Mouse (Mus musculus) embryonic facial prominence, embryonic 10.5 days (tissue): Measurements from ENCODE around the gene Ppt2. TPM values are rescaled to one million over a fixed set of nuclear protein-coding genes. Genes with fewer than 3 reads are reported as not detected.

Experiments
- DNase-seq: peaks from one replicate; pipeline ENCODE4 v3.0.0-alpha.2; 2017; ENCODE audit warnings: low spot score
- H3K27ac ChIP-seq: fragments of 300-500 bp; sonication (generic); replicated peaks from 2 replicates; pipeline ENCODE4 v1.5.1; 2016; ENCODE audit warnings: mild to moderate bottlenecking
- H3K27me3 ChIP-seq: fragments of 300-500 bp; sonication (generic); replicated peaks from 2 replicates; pipeline ENCODE4 v1.6.1; 2016; ENCODE audit warnings: low read depth, mild to moderate bottlenecking; ENCODE audit not compliant: poor library complexity, severe bottlenecking
- H3K36me3 ChIP-seq: fragments of 300-500 bp; sonication (generic); replicated peaks from 2 replicates; pipeline ENCODE4 v1.6.1; 2016; ENCODE audit warnings: mild to moderate bottlenecking, moderate library complexity
- H3K4me1 ChIP-seq: fragments of 300-500 bp; sonication (generic); 2 replicates; pipeline ENCODE4 v1.6.1; 2016
- H3K4me3 ChIP-seq: fragments of 300-500 bp; sonication (generic); 2 replicates; pipeline ENCODE4 v1.5.1; 2016; ENCODE audit warnings: mild to moderate bottlenecking, moderate library complexity
- H3K9me3 ChIP-seq: fragments of 300-500 bp; sonication (generic); 2 replicates; pipeline ENCODE4 v1.6.1; 2016; ENCODE audit warnings: mild to moderate bottlenecking
- WGBS: fragments of 180-500 bp; shearing (Covaris S2); methylation state at CpG from one replicate; pipeline ENCODE4 v1.1.7; 2016; 5-methylcytosine and 5-hydroxymethylcytosine counted together
- polyA plus RNA-seq: library from polyadenylated mRNA; unstranded; fragments of >200 nt; fragmentation: Nextera tagmentation; extraction: Ambion mirVana; gene quantifications from 2 replicates; pipeline ENCODE4 v1.2.1, GENCODE M21; 2016

The Ppt2 gene
- polyA plus RNA-seq, 1 experiment from 2014 or later = 18.6 TPM

- peak overlapping the region; percentile 2; the same call in 1 of the 2 replicates for H3K4me3 ChIP-seq
- H3K27ac ChIP-seq = no peak overlapping the region
- peaks cover 36% of the 10 kb centered on the region for H3K4me1 ChIP-seq
- DNase-seq = peak; percentile 62
- peaks cover 69% of the 10 kb centered on the region for H3K36me3 ChIP-seq
- WGBS = 65% methylated on average over 9 of the region's 9 CpGs
- no peaks in the 10 kb centered on the region for H3K9me3 ChIP-seq
- peaks cover 3% of the 10 kb centered on the region; the same call in 1 of the 2 replicates for H3K27me3 ChIP-seq
Observed at GRCm38 (mm10) chr17:34653746-34654285, 25.5 kb upstream of the Ppt2 start.

- 93% methylated on average over 8 of the region's 8 CpGs for WGBS
- Histone ChIP-seq H3K36me3 (peaks cover 72% of the 10 kb centered on the region), H3K9me3 (no peaks in the 10 kb centered on the region)
Observed at GRCm38 (mm10) chr17:34652985-34653384, 24.7 kb upstream of the Ppt2 start.

GRCm38 (mm10) chr17:34652546-34652945 lies 24.2 kb upstream of the Ppt2 start:
- peaks cover 46% of the 10 kb centered on the region for H3K4me1 ChIP-seq
- WGBS = 86% methylated on average over 10 of the region's 10 CpGs
- no peaks in the 10 kb centered on the region for H3K9me3 ChIP-seq
- H3K27me3 ChIP-seq = no peaks in the 10 kb centered on the region
- no peak for DNase-seq
- H3K27ac ChIP-seq = no peak overlapping the region
- H3K36me3 ChIP-seq = peaks cover 72% of the 10 kb centered on the region
- no peak overlapping the region for H3K4me3 ChIP-seq

More at GRCm38 (mm10) chr17:34652985-34653384, 24.7 kb upstream of the Ppt2 start:
- Histone ChIP-seq H3K27ac (no peak overlapping the region), H3K4me3 (no peak overlapping the region), H3K27me3 (no peaks in the 10 kb centered on the region), H3K4me1 (peaks cover 44% of the 10 kb centered on the region)
- DNase-seq = no peak

GRCm38 (mm10) chr17:34651507-34652221 lies 23.4 kb upstream of the Ppt2 start:
- Histone ChIP-seq H3K4me1 (peaks cover 41% of the 10 kb centered on the region), H3K4me3 (peak overlapping the region; percentile 13; the same call in 1 of the 2 replicates), H3K27me3 (no peaks in the 10 kb centered on the region), H3K27ac (no peak overlapping the region), H3K9me3 (no peaks in the 10 kb centered on the region), H3K36me3 (peaks cover 72% of the 10 kb centered on the region)
- DNase-seq = peak; percentile 63
- WGBS = 57% methylated on average over 19 of the region's 19 CpGs

- H3K36me3 ChIP-seq = peaks cover 78% of the 10 kb centered on the region
- H3K27me3 ChIP-seq = no peaks in the 10 kb centered on the region
- H3K27ac ChIP-seq = no peak overlapping the region
- H3K4me3 ChIP-seq = no peak overlapping the region
- no peak for DNase-seq
- H3K4me1 ChIP-seq = peaks cover 40% of the 10 kb centered on the region
- 91% methylated on average over 14 of the region's 14 CpGs for WGBS
- no peaks in the 10 kb centered on the region for H3K9me3 ChIP-seq
Observed at GRCm38 (mm10) chr17:34650781-34651180, 22.5 kb upstream of the Ppt2 start.

GRCm38 (mm10) chr17:34649106-34649864 lies 21.0 kb upstream of the Ppt2 start:
- Histone ChIP-seq H3K27ac (0 out of 2 replicates have a peak overlapping the region, but pooled peaks have one; percentile 20), H3K4me3 (0 out of 2 replicates have a peak overlapping the region, but pooled peaks have one; percentile 6), H3K9me3 (no peaks in the 10 kb centered on the region), H3K36me3 (peaks cover 68% of the 10 kb centered on the region), H3K4me1 (peaks cover 39% of the 10 kb centered on the region), H3K27me3 (no peaks in the 10 kb centered on the region)
- DNase-seq = no peak
- WGBS = 89% methylated on average over 18 of the region's 18 CpGs

- Histone ChIP-seq H3K4me3 (peak overlapping the region; percentile 99), H3K36me3 (peaks cover 58% of the 10 kb centered on the region), H3K27ac (no peak overlapping the region), H3K9me3 (no peaks in the 10 kb centered on the region), H3K4me1 (peaks cover 39% of the 10 kb centered on the region), H3K27me3 (no peaks in the 10 kb centered on the region)
- 81% methylated on average over 16 of the region's 16 CpGs for WGBS
- DNase-seq = no peak
Observed at GRCm38 (mm10) chr17:34648141-34648890, 20.0 kb upstream of the Ppt2 start.

GRCm38 (mm10) chr17:34646906-34647787 lies 18.8 kb upstream of the Ppt2 start, which contains the start of gene Atf6b:
Gene Atf6b, plus strand, starts transcription at chr17:34647146.
- 1% methylated on average over 66 of the region's 66 CpGs for WGBS

GRCm38 (mm10) chr17:34645831-34646511 lies 17.7 kb upstream of the Ppt2 start:
- WGBS = 92% methylated on average over 30 of the region's 30 CpGs
- H3K36me3 ChIP-seq = peaks cover 34% of the 10 kb centered on the region

More at GRCm38 (mm10) chr17:34646906-34647787, 18.8 kb upstream of the Ppt2 start, which contains the start of gene Atf6b:
- peak within 1 kb of the TSS; percentile 95 for H3K27ac ChIP-seq
- no peaks in the 10 kb centered on the region for H3K9me3 ChIP-seq
- peak within 1 kb of the TSS; percentile 99 for H3K4me3 ChIP-seq
- H3K36me3 ChIP-seq = peaks cover 46% of the 10 kb centered on the region
- H3K27me3 ChIP-seq = no peaks in the 10 kb centered on the region
- peaks cover 39% of the 10 kb centered on the region for H3K4me1 ChIP-seq
- peak; percentile 96 for DNase-seq

GRCm38 (mm10) chr17:34645256-34645829 lies 17.0 kb upstream of the Ppt2 start:
- H3K4me1 ChIP-seq = peaks cover 52% of the 10 kb centered on the region

More at GRCm38 (mm10) chr17:34645831-34646511, 17.7 kb upstream of the Ppt2 start:
- H3K4me3 ChIP-seq = peak overlapping the region; percentile 99
- no peaks in the 10 kb centered on the region for H3K9me3 ChIP-seq
- no peaks in the 10 kb centered on the region for H3K27me3 ChIP-seq
- peaks cover 46% of the 10 kb centered on the region for H3K4me1 ChIP-seq
- H3K27ac ChIP-seq = no peak overlapping the region
- DNase-seq = no peak

More at GRCm38 (mm10) chr17:34645256-34645829, 17.0 kb upstream of the Ppt2 start:
- Histone ChIP-seq H3K27me3 (no peaks in the 10 kb centered on the region), H3K36me3 (peaks cover 28% of the 10 kb centered on the region), H3K27ac (peak overlapping the region; percentile 83), H3K9me3 (no peaks in the 10 kb centered on the region), H3K4me3 (peak overlapping the region; percentile 99)
- no peak for DNase-seq
- 47% methylated on average over 10 of the region's 10 CpGs for WGBS
